Mouse (Mus musculus) stomach, postnatal 0 days (tissue): ENCODE measurements around the gene Itprip. TPM values are rescaled to one million over a fixed set of nuclear protein-coding genes. Genes with fewer than 3 reads are reported as not detected.

Experiments used
- ATAC-seq: fragments of 200-750 bp; cut with Nextera tagmentation; 2 replicates; pipeline ENCODE4 v1.8.0; 2017; ENCODE audit not compliant: low FRiP score, low TSS enrichment
- DNase-seq: peaks from one replicate; pipeline ENCODE4 v3.0.0-alpha.2; 2016; ENCODE audit warnings: low spot score
- H3K27ac ChIP-seq: fragments of 300-500 bp; sonication (generic); replicated peaks from 2 replicates; pipeline ENCODE4 v1.5.1; 2014; ENCODE audit warnings: mild to moderate bottlenecking, control low read depth
- H3K27me3 ChIP-seq: fragments of 300-500 bp; sonication (generic); 2 replicates; pipeline ENCODE4 v1.6.1; 2014; ENCODE audit warnings: low read length; ENCODE audit not compliant: control insufficient read depth, insufficient read depth
- H3K36me3 ChIP-seq: fragments of 300-500 bp; sonication (generic); 2 replicates; pipeline ENCODE4 v1.6.1; 2014; ENCODE audit warnings: low read length, mixed read lengths; ENCODE audit not compliant: control insufficient read depth, insufficient read depth
- H3K4me1 ChIP-seq: fragments of 300-500 bp; sonication (generic); replicated peaks from 2 replicates; pipeline ENCODE4 v1.6.1; 2014; ENCODE audit warnings: antibody characterized with exemption; ENCODE audit not compliant: control insufficient read depth, insufficient read depth
- H3K4me2 ChIP-seq: fragments of 300-500 bp; sonication (generic); replicated peaks from 2 replicates; pipeline ENCODE4 v1.6.1; 2014; ENCODE audit warnings: low read depth, mild to moderate bottlenecking, control low read depth, moderate library complexity
- H3K4me3 ChIP-seq: fragments of 300-500 bp; sonication (generic); 2 replicates; pipeline ENCODE4 v1.5.1; 2014; ENCODE audit warnings: low read depth, low read length, control low read depth
- H3K9ac ChIP-seq: fragments of 300-500 bp; sonication (generic); 2 replicates; pipeline ENCODE4 v1.6.1; 2014; ENCODE audit warnings: mild to moderate bottlenecking, low read length, control low read depth, mixed read lengths
- H3K9me3 ChIP-seq: fragments of 300-500 bp; sonication (generic); 2 replicates; pipeline ENCODE4 v1.6.1; 2016; ENCODE audit warnings: low read length; ENCODE audit not compliant: control insufficient read depth
- CTCF ChIP-seq: IDR thresholded peaks from 2 replicates; pipeline ENCODE4 v1.5.1; 2016; ENCODE audit warnings: antibody characterized with exemption, low read depth, mild to moderate bottlenecking, moderate library complexity
- EP300 ChIP-seq: optimal IDR thresholded peaks from 2 replicates; pipeline ENCODE3; 2016; ENCODE audit warnings: antibody characterized with exemption
- WGBS: fragments of 180-500 bp; shearing (Covaris S2); extraction: QIAGEN DNeasy Blood & Tissue Kit; methylation state at CpG from one replicate; pipeline ENCODE4 v1.1.7; 2014; 5-methylcytosine and 5-hydroxymethylcytosine counted together
- microRNA-seq: library from miRNA; unstranded; fragments of <30 nt; microRNA quantifications from one replicate; pipeline ENCODE4, GENCODE M21; 2016
- polyA plus RNA-seq: library from polyadenylated mRNA; unstranded; fragments of >200 nt; fragmentation: Nextera tagmentation; extraction: Ambion mirVana; gene quantifications from 2 replicates; pipeline ENCODE4 v1.2.1, GENCODE M21; 2015

The Itprip gene
- polyA plus RNA-seq, 1 experiment from 2014 or later, result 7.9 TPM

GRCm38 (mm10) chr19:47849735-47850134, 69.4 kb downstream of the Itprip start:
- Histone ChIP-seq H3K27ac (0 out of 2 replicates have a peak overlapping the region, but pooled peaks have one; percentile 4), H3K4me1 (no peaks in the 10 kb centered on the region), H3K27me3 (no peaks in the 10 kb centered on the region), H3K36me3 (no peaks in the 10 kb centered on the region), H3K4me2 (no peak overlapping the region), H3K9ac (no peak overlapping the region), H3K9me3 (no peaks in the 10 kb centered on the region), H3K4me3 (no peak overlapping the region)
- DNase-seq, result no peak
- peak; percentile 57 for ATAC-seq
- 68% methylated on average over 3 of the region's 3 CpGs for WGBS
- no peak for TF ChIP-seq EP300
- no peak for TF ChIP-seq CTCF

Small RNAs within 50 kb of the gene (microRNA-seq; reads per million reads assigned to microRNA genes)
- gene Gm22240, result not detected

Other genes with a start within 250 kb of the Itprip start
- gene Col17a1, start 227.2 kb downstream of the Itprip start, polyA plus RNA-seq, result 13.9 and 20.1 TPM in 2 replicates
- 181 and 186 TPM in 2 replicates for gene Sfr1, start 187.6 kb downstream of the Itprip start, polyA plus RNA-seq
- 3,153 and 3,669 TPM in 2 replicates for gene Gsto1, start 64.3 kb downstream of the Itprip start, polyA plus RNA-seq
- 3.5 and 4.2 TPM in 2 replicates for gene Gsto2, start 53.8 kb downstream of the Itprip start, polyA plus RNA-seq
- gene Cfap43, start within 50 bp of the Itprip start, polyA plus RNA-seq, result 0.51 and 1.1 TPM in 2 replicates
- not detected in 2 replicates for gene Cfap58, start 18.4 kb upstream of the Itprip start, polyA plus RNA-seq